Mouse (Mus musculus) embryonic facial prominence, embryonic 12.5 days (tissue): ENCODE results near the gene Cped1. TPM values are rescaled to one million over a fixed set of nuclear protein-coding genes. Genes with fewer than 3 reads are reported as not detected.
"Not testable (repeated sequence)": the region's sequence is repeated elsewhere in the genome, so short reads cannot be mapped to it uniquely, and the experiment has no call there.

Experiments
- ATAC-seq: fragments of 200-750 bp; cut with Nextera tagmentation; 2 replicates; pipeline ENCODE4 v1.8.0; 2017; ENCODE audit not compliant: insufficient number of reproducible peaks, insufficient read depth, low FRiP score, low TSS enrichment
- H3K27ac ChIP-seq: fragments of 300-500 bp; sonication (generic); 2 replicates; pipeline ENCODE4 v1.5.1; 2016; ENCODE audit warnings: mild to moderate bottlenecking
- H3K27me3 ChIP-seq: fragments of 300-500 bp; sonication (generic); 2 replicates; pipeline ENCODE4 v1.6.1; 2016; ENCODE audit warnings: mild to moderate bottlenecking, moderate library complexity
- H3K36me3 ChIP-seq: fragments of 300-500 bp; sonication (generic); 2 replicates; pipeline ENCODE4 v1.6.1; 2016; ENCODE audit warnings: mild to moderate bottlenecking
- H3K4me1 ChIP-seq: fragments of 300-500 bp; sonication (generic); 2 replicates; pipeline ENCODE4 v1.6.1; 2016
- H3K4me2 ChIP-seq: fragments of 300-500 bp; sonication (generic); replicated peaks from 2 replicates; pipeline ENCODE4 v1.6.1; 2016; ENCODE audit warnings: mild to moderate bottlenecking, moderate library complexity
- H3K4me3 ChIP-seq: fragments of 300-500 bp; sonication (generic); 2 replicates; pipeline ENCODE4 v1.5.1; 2016; ENCODE audit warnings: mild to moderate bottlenecking
- H3K9ac ChIP-seq: fragments of 300-500 bp; sonication (generic); 2 replicates; pipeline ENCODE4 v1.6.1; 2016; ENCODE audit warnings: mild to moderate bottlenecking, moderate library complexity
- H3K9me3 ChIP-seq: fragments of 300-500 bp; sonication (generic); 2 replicates; pipeline ENCODE4 v1.6.1; 2016; ENCODE audit warnings: mild to moderate bottlenecking, moderate library complexity
- WGBS: fragments of 180-500 bp; shearing (Covaris S2); methylation state at CpG from one replicate; pipeline ENCODE4 v1.1.7; 2016; 5-methylcytosine and 5-hydroxymethylcytosine counted together
- polyA plus RNA-seq: library from polyadenylated mRNA; unstranded; fragments of >200 nt; fragmentation: Nextera tagmentation; extraction: Ambion mirVana; gene quantifications from 2 replicates; pipeline ENCODE4 v1.2.1, GENCODE M21; 2016

Cped1 gene
- polyA plus RNA-seq, 1 experiment from 2014 or later, result 35.9 TPM

GRCm38 (mm10) chr6:22258784-22259183, 273.1 kb downstream of the Cped1 start:
- Histone ChIP-seq H3K4me3 (no peak overlapping the region), H3K4me2 (no peak overlapping the region), H3K36me3 (no peaks in the 10 kb centered on the region), H3K27ac (no peak overlapping the region), H3K9me3 (no peaks in the 10 kb centered on the region), H3K9ac (no peak overlapping the region), H3K4me1 (no peaks in the 10 kb centered on the region), H3K27me3 (no peaks in the 10 kb centered on the region)
- no peak for ATAC-seq
- WGBS, result 92% methylated on average over 4 of the region's 4 CpGs

GRCm38 (mm10) chr6:22262519-22262918, 276.8 kb downstream of the Cped1 start:
- no peak for ATAC-seq
- Histone ChIP-seq H3K4me2 (no peak overlapping the region), H3K4me3 (no peak overlapping the region), H3K27me3 (no peaks in the 10 kb centered on the region), H3K9me3 (no peaks in the 10 kb centered on the region), H3K9ac (no peak overlapping the region), H3K27ac (no peak overlapping the region), H3K36me3 (no peaks in the 10 kb centered on the region), H3K4me1 (peaks cover 4% of the 10 kb centered on the region; the same call in 1 of the 2 replicates)
- 76% methylated on average over 4 of the region's 4 CpGs for WGBS

GRCm38 (mm10) chr6:22264094-22264493, 278.4 kb downstream of the Cped1 start:
- not testable (repeated sequence) for H3K9me3 ChIP-seq, H3K4me1 ChIP-seq, H3K36me3 ChIP-seq, H3K27me3 ChIP-seq, ATAC-seq, H3K4me2 ChIP-seq, H3K4me3 ChIP-seq, H3K9ac ChIP-seq, H3K27ac ChIP-seq
- WGBS, result 89% methylated on average over 8 of the region's 8 CpGs

- no peaks in the 10 kb centered on the region for H3K27me3 ChIP-seq
- no peak overlapping the region for H3K4me2 ChIP-seq
- ATAC-seq, result no peak
- 86% methylated on average over 4 of the region's 4 CpGs for WGBS
- H3K9me3 ChIP-seq, result no peaks in the 10 kb centered on the region
- H3K36me3 ChIP-seq, result no peaks in the 10 kb centered on the region
- H3K4me3 ChIP-seq, result no peak overlapping the region
- no peak overlapping the region for H3K27ac ChIP-seq
- H3K4me1 ChIP-seq, result peaks cover 4% of the 10 kb centered on the region; the same call in 1 of the 2 replicates
- no peak overlapping the region for H3K9ac ChIP-seq
These were observed 280.3 kb downstream of the Cped1 start for GRCm38 (mm10) chr6:22266018-22266417.

GRCm38 (mm10) chr6:22267807-22268667, 282.3 kb downstream of the Cped1 start:
- H3K36me3 ChIP-seq, result no peaks in the 10 kb centered on the region
- no peaks in the 10 kb centered on the region for H3K27me3 ChIP-seq
- H3K27ac ChIP-seq, result no peak overlapping the region
- WGBS, result 65% methylated on average over 5 of the region's 5 CpGs
- H3K9me3 ChIP-seq, result no peaks in the 10 kb centered on the region
- ATAC-seq, result no peak
- H3K4me1 ChIP-seq, result peaks cover 4% of the 10 kb centered on the region; the same call in 1 of the 2 replicates
- no peak overlapping the region for H3K4me3 ChIP-seq
- H3K4me2 ChIP-seq, result no peak overlapping the region
- no peak overlapping the region for H3K9ac ChIP-seq

- H3K4me2 ChIP-seq, result no peak overlapping the region
- no peak overlapping the region for H3K4me3 ChIP-seq
- no peak overlapping the region for H3K27ac ChIP-seq
- ATAC-seq, result no peak
- no peaks in the 10 kb centered on the region for H3K27me3 ChIP-seq
- no peaks in the 10 kb centered on the region for H3K36me3 ChIP-seq
- H3K9me3 ChIP-seq, result no peaks in the 10 kb centered on the region
- H3K9ac ChIP-seq, result no peak overlapping the region
- H3K4me1 ChIP-seq, result peaks cover 4% of the 10 kb centered on the region; the same call in 1 of the 2 replicates
These were observed 283.0 kb downstream of the Cped1 start for GRCm38 (mm10) chr6:22268677-22269076.

GRCm38 (mm10) chr6:22269840-22270521, 284.3 kb downstream of the Cped1 start:
- H3K4me2 ChIP-seq, result no peak overlapping the region
- no peak overlapping the region for H3K4me3 ChIP-seq
- no peaks in the 10 kb centered on the region for H3K27me3 ChIP-seq
- WGBS, result 73% methylated on average over 8 of the region's 8 CpGs
- no peak for ATAC-seq
- no peaks in the 10 kb centered on the region for H3K36me3 ChIP-seq
- no peaks in the 10 kb centered on the region for H3K9me3 ChIP-seq
- peaks cover 4% of the 10 kb centered on the region; the same call in 1 of the 2 replicates for H3K4me1 ChIP-seq
- H3K27ac ChIP-seq, result no peak overlapping the region
- no peak overlapping the region for H3K9ac ChIP-seq

GRCm38 (mm10) chr6:22277941-22278340, 292.2 kb downstream of the Cped1 start:
- WGBS, result 88% methylated on average over 3 of the region's 3 CpGs
- H3K9ac ChIP-seq, result no peak overlapping the region
- no peak overlapping the region for H3K4me3 ChIP-seq
- peaks cover 11% of the 10 kb centered on the region; the same call in 1 of the 2 replicates for H3K4me1 ChIP-seq
- no peaks in the 10 kb centered on the region for H3K27me3 ChIP-seq
- no peaks in the 10 kb centered on the region for H3K9me3 ChIP-seq
- ATAC-seq, result no peak
- no peak overlapping the region for H3K4me2 ChIP-seq
- no peak overlapping the region for H3K27ac ChIP-seq
- H3K36me3 ChIP-seq, result no peaks in the 10 kb centered on the region

- Histone ChIP-seq H3K9ac (no peak overlapping the region), H3K4me3 (no peak overlapping the region), H3K9me3 (no peaks in the 10 kb centered on the region), H3K27me3 (no peaks in the 10 kb centered on the region), H3K27ac (peak overlapping the region; percentile 51), H3K4me1 (peaks cover 11% of the 10 kb centered on the region; the same call in 1 of the 2 replicates), H3K4me2 (0 out of 2 replicates have a peak overlapping the region, but pooled peaks have one; percentile 14), H3K36me3 (no peaks in the 10 kb centered on the region)
- 33% methylated on average over 14 of the region's 14 CpGs for WGBS
- peak; percentile 56; the same call in 1 of the 2 replicates for ATAC-seq
These were observed 294.6 kb downstream of the Cped1 start for GRCm38 (mm10) chr6:22280217-22280861.

- ATAC-seq, result no peak
- WGBS, result 87% methylated on average over 4 of the region's 4 CpGs
- H3K4me3 ChIP-seq, result no peak overlapping the region
- H3K36me3 ChIP-seq, result no peaks in the 10 kb centered on the region
- no peak overlapping the region for H3K27ac ChIP-seq
- no peak overlapping the region for H3K9ac ChIP-seq
- H3K4me2 ChIP-seq, result no peak overlapping the region
- peaks cover 6% of the 10 kb centered on the region; the same call in 1 of the 2 replicates for H3K27me3 ChIP-seq
- H3K9me3 ChIP-seq, result no peaks in the 10 kb centered on the region
- H3K4me1 ChIP-seq, result peaks cover 11% of the 10 kb centered on the region; the same call in 1 of the 2 replicates
These were observed 296.7 kb downstream of the Cped1 start for GRCm38 (mm10) chr6:22282405-22282804.

GRCm38 (mm10) chr6:22288004-22288736, 302.5 kb downstream of the Cped1 start, which contains the start of gene Wnt16:
Wnt16 (plus strand) TSS chr6:22288227.
- H3K36me3 ChIP-seq, result no peaks in the 10 kb centered on the region
- H3K4me1 ChIP-seq, result peaks cover 18% of the 10 kb centered on the region
- peak within 1 kb of the TSS; percentile 39; the same call in 1 of the 2 replicates for H3K9ac ChIP-seq
- WGBS, result 2% methylated on average over 20 of the region's 20 CpGs
- peak within 1 kb of the TSS; percentile 86 for H3K4me2 ChIP-seq
- peaks cover 28% of the 10 kb centered on the region for H3K27me3 ChIP-seq
- H3K9me3 ChIP-seq, result no peaks in the 10 kb centered on the region
- H3K4me3 ChIP-seq, result peak within 1 kb of the TSS; percentile 41
- peak; percentile 67 for ATAC-seq
- H3K27ac ChIP-seq, result no peak within 1 kb of the TSS
